Mouse (Mus musculus) inflammation-experienced regulatory T-cells (primary cell): ENCODE measurements around the gene Prf1. TPM values are rescaled to one million over a fixed set of nuclear protein-coding genes. Genes with fewer than 3 reads are reported as not detected.

Experiments
- polyA plus RNA-seq, 2 experiments: library from polyadenylated mRNA; unstranded; fragments of 100-300 nt; shearing (Covaris generic); gene quantifications; one replicate each; pipeline ENCODE4 v1.2.1; 2017

Prf1 gene
- polyA plus RNA-seq: 10 to 100 TPM in 1 of 2 experiments, 1 to 10 TPM in 1; 7.6 to 17.1 TPM

DNA sequence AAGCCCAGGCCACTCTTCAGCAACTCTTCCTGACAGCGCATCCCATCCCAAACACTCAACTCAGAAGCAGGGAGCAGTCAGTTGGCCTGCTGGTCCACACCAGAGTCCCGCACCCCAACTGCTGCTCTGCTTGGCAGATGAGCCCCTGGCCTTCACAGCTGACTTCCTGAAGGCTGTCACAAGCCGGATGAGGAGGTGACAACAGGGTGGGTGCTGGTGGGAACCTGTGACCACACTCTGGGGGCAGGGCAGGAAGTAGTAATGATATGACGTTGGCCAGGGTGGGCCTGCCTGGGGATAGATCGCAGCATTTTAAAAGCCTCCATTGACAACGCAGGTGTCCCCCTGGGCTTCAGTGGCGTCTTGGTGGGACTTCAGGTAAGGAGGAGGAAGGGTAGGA is at the start of gene Prf1:
Gene Prf1 (plus strand): TSS at position 357 of the 400 bp plus-strand sequence.

DNA sequence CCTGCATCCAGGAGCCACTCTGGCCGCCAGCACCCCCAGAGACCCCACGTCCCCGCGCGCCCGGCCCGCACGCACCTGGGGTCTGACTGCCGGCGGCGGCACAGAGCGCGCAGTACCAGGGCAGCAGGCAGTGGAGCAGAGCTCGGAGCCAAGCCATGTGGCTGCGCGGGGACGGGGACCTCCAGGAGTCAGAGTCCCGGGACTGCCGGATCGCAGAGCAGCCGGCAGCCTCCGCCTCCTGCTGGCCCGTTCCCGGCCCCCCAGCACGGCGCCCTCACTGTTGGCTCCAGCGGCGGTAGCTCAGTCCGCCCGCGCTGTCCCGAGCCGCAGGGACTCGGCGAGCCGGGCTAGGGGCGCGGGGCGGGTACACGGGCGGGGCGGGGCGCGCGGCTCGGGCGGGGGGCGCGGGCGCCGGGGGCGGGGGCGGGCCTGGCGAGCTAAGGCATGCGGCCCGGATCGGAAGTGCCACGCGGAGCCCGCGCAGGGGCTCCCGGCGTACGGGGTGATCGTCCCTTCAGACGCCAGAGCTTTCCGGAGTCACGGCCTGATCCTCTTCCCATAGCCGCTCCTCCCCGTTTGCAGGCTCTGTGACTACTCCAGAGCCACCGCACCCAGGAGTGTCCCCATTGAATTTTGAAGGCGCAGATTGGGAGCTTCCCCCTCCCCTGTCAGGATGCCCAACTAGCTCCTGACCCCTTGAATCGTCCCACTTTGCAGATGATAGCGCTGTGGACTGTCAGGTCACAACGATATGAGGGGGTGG is 24.4 kb upstream of the Prf1 start, which contains the start of gene Adamts14:
Gene Adamts14 (minus strand): TSS at position 358 of the 763 bp plus-strand sequence.

Other genes with a start within 250 kb of the Prf1 start
- under 1 TPM in 1 of 2 experiments, not detected in 1; 0.90 TPM for gene Pcbd1, start 208.5 kb upstream of the Prf1 start, polyA plus RNA-seq
- gene Sgpl1, start 150.1 kb upstream of the Prf1 start, polyA plus RNA-seq: 10 to 100 TPM; 76.3 to 79.3 TPM
- gene Tbata, start 125.9 kb upstream of the Prf1 start, polyA plus RNA-seq: under 1 TPM in 1 of 2 experiments, not detected in 1; 0.42 TPM
- gene Adamts14, start 24.4 kb upstream of the Prf1 start, polyA plus RNA-seq: 1 to 10 TPM in 1 of 2 experiments, under 1 TPM in 1; 0.07 to 1.5 TPM
- under 1 TPM in 1 of 2 experiments, not detected in 1; 0.23 TPM for gene Pald1, start 85.7 kb downstream of the Prf1 start, polyA plus RNA-seq
- not detected for gene Nodal, start 120.1 kb downstream of the Prf1 start, polyA plus RNA-seq
- 10 to 100 TPM; 20.5 to 21.0 TPM for gene Eif4ebp2, start 154.8 kb downstream of the Prf1 start, polyA plus RNA-seq
- gene Lrrc20, start 178.0 kb downstream of the Prf1 start, polyA plus RNA-seq: 10 to 100 TPM; 10.1 to 16.5 TPM